Mouse (Mus musculus): ENCODE data around the gene Ddr1. TPM values are rescaled to one million over a fixed set of nuclear protein-coding genes. Genes with fewer than 3 reads are reported as not detected.
A peak's percentile ranks its signal among the peaks of the same experiment; 100 is the strongest.

Gene Ddr1
- polyA plus RNA-seq, 1 experiment, result 44.9 TPM

DNA sequence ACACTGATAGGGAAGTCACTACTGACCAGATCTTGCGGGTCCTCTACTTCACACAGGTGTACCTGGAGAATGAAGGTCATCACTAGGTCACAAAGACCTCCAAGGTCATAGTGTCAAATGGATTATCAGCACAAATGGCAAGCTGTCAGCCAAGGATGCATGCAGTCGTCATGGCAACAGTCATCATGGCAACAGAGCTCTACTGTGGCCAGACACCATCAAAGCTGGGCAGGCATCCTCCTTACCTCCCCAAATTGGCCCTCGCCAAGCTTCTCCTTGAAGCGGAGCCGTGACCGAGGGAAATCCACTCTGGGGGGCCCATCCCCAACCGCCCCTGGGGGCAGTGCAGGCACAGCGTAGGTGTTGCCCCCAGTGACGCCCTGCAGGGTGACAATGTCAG, 19.4 kb downstream of the Ddr1 start:
- H3K4me1 ChIP-seq (ENCODE audit: control insufficient read depth, insufficient read depth, low read length), result no peaks in the 10 kb centered on the region
- no peak overlapping the region for H3K27ac ChIP-seq (ENCODE audit: insufficient read depth, low read length)
- no peak overlapping the region for H3K4me3 ChIP-seq (ENCODE audit: insufficient read depth, low read length)
- TF ChIP-seq CTCF (IDR thresholded peaks at IDR 0.05; ENCODE audit: extremely low read depth, insufficient read depth, low read length), result no peak
- no peak for TF ChIP-seq POLR2A (IDR thresholded peaks at IDR 0.05; ENCODE audit: extremely low read depth, insufficient read depth, low read length)

DNA sequence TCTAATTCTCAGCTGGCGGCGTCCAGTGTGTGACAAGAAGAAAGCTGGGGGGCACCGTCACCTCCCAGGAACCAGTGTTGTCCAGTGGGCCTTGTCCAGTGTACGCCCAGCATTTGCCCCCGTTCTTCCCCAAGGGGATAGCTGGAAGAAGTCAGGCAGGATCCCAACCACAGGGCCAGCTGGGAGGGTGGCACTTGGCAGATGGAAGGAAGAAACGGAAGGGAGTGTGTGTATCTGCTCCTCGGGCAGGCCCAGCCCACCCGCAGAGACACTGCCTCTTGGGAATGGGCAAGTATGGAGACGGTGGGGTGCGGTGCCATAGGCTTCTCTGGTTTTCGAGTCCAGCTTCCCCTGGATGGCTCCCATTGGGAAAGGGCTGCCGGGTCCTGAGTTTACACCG, 22.4 kb downstream of the Ddr1 start:
- Histone ChIP-seq H3K4me3 (ENCODE audit: insufficient read depth, low read length) (no peak overlapping the region), H3K4me1 (ENCODE audit: control insufficient read depth, insufficient read depth, low read length) (no peaks in the 10 kb centered on the region), H3K27ac (ENCODE audit: insufficient read depth, low read length) (no peak overlapping the region)
- no peak for TF ChIP-seq POLR2A (IDR thresholded peaks at IDR 0.05; ENCODE audit: extremely low read depth, insufficient read depth, low read length)
- TF ChIP-seq CTCF (IDR thresholded peaks at IDR 0.05; ENCODE audit: extremely low read depth, insufficient read depth, low read length), result no peak

DNA sequence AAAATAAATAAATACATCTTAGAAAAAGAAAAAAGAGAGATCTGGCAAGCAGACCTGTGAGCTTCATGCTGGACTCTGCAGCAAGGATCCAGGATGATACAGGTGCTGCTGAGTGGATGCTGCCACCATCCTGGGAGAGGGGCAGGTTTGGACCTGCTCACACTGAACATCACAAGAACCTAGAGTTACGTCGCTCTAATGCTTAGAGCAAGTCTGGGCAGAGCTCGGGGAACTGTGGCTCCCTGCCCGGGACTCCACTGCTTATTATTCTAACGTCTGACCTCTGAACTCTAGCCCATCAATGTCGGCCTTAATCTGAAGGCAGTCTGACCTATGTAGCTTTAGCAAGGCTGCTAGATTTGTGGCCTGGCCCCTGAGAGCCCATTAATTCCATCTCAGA, 23.8 kb downstream of the Ddr1 start:
- Histone ChIP-seq H3K4me1 (ENCODE audit: control insufficient read depth, insufficient read depth, low read length) (no peaks in the 10 kb centered on the region), H3K4me3 (ENCODE audit: insufficient read depth, low read length) (no peak overlapping the region), H3K27ac (ENCODE audit: insufficient read depth, low read length) (no peak overlapping the region)
- TF ChIP-seq CTCF (IDR thresholded peaks at IDR 0.05; ENCODE audit: extremely low read depth, insufficient read depth, low read length) (no peak), POLR2A (IDR thresholded peaks at IDR 0.05; ENCODE audit: extremely low read depth, insufficient read depth, low read length) (no peak)

DNA sequence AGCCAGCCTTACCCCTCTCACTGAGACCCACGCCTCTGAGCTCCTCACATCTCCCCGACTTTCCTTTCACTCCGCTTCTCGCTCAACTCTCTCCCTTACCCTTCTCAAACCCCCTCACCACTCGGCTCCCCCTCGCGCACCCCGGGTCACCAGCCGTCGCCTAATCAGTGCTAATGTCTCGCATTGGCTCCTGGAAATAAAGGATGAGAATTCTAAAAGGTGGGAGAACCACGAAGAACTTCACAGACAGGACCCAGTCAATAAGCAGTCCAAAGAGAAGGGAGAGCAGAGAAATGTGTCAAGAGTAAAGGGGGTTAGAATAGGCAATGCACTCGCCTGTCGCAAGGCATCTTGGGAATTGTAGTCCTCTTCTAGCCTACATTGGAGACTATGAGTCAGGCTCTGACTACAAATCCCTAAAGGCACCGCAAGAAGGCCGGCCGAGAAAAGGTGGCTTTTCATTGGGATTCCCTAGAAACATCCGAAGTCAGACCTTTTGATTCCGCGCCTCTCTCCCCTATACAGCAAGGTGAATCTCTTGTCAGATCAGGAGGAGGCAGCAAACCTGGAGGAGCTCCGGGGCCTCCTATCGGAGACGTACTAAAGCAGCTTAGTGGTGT, 30.9 kb downstream of the Ddr1 start, which contains the start of gene Gtf2h4:
Gene Gtf2h4 (minus strand): TSS at position 324 of the 620 bp plus-strand sequence.
- no peaks in the 10 kb centered on the region; the same call in 1 of the 2 replicates for H3K4me1 ChIP-seq (ENCODE audit: control insufficient read depth, insufficient read depth, low read length)
- TF ChIP-seq CTCF (IDR thresholded peaks at IDR 0.05; ENCODE audit: extremely low read depth, insufficient read depth, low read length) (no peak), POLR2A (IDR thresholded peaks at IDR 0.05; ENCODE audit: extremely low read depth, insufficient read depth, low read length) (peak; percentile 56; the same call in 1 of the 2 replicates)
- no peak within 1 kb of the TSS for H3K27ac ChIP-seq (ENCODE audit: insufficient read depth, low read length)
- H3K4me3 ChIP-seq (ENCODE audit: insufficient read depth, low read length), result peak within 1 kb of the TSS; percentile 77

DNA sequence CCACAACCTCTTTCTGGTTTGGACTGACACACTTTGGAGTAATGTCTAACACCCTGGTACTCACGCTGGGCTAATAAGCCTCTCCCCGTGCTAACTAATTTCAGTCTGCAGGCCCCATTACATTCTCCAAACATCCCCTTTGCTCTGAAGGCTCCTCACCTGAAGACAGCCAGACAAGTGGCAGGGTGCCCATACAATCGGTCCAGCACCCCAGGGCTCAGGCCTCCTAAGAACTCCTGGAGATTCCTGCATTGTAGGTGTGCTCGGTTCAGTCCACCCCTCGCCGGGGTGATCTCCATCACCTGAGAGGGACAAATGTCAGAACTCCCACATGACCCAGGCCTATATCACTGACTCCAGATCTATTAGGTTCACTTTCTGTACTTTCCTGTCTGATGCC, 31.9 kb downstream of the Ddr1 start:
- TF ChIP-seq POLR2A (IDR thresholded peaks at IDR 0.05; ENCODE audit: extremely low read depth, insufficient read depth, low read length) (no peak), CTCF (IDR thresholded peaks at IDR 0.05; ENCODE audit: extremely low read depth, insufficient read depth, low read length) (no peak)
- Histone ChIP-seq H3K4me3 (ENCODE audit: insufficient read depth, low read length) (no peak overlapping the region), H3K4me1 (ENCODE audit: control insufficient read depth, insufficient read depth, low read length) (no peaks in the 10 kb centered on the region; the same call in 1 of the 2 replicates), H3K27ac (ENCODE audit: insufficient read depth, low read length) (no peak overlapping the region)

DNA sequence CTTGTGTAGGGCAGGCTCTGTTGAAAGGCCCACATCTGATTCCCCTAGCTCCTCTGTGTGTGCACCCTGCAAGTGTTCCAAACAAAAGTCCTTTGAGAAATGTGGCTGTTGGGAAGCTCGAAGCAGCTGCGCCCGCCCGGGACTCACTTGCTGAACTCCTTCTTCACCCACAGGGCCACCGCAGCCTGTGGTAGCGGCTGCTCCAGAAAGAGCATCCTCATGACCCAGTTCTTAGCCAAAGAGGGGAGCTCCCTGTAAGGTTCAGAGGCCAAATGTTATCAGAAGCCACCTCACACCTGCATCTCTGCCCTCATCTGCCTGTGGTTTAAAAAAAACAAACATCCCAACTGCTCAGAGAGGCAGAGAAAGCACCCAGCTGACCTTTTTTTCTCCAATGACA, 32.6 kb downstream of the Ddr1 start:
- TF ChIP-seq POLR2A (IDR thresholded peaks at IDR 0.05; ENCODE audit: extremely low read depth, insufficient read depth, low read length), result no peak
- no peak for TF ChIP-seq CTCF (IDR thresholded peaks at IDR 0.05; ENCODE audit: extremely low read depth, insufficient read depth, low read length)
- no peak overlapping the region for H3K27ac ChIP-seq (ENCODE audit: insufficient read depth, low read length)

DNA sequence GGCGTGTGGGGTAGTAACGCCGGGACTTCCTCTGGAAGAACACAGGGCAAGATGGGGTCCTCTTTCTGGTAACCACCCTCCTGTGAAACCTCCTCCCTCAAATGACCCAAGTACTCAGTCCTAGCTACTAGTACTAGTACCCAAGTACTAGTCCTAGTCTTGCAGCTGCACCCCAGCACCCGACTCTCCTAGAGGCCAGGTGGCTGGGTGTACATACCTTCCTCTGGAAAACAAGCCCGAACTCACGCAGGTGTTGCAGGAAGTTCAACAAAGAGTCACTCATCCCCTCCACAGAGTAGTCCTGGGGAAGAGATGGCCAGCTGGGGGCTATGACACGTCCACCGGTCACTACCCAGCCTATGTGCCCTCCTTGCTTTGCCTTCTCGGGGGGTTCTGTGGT, 34.7 kb downstream of the Ddr1 start:
- TF ChIP-seq POLR2A (IDR thresholded peaks at IDR 0.05; ENCODE audit: extremely low read depth, insufficient read depth, low read length) (no peak), CTCF (IDR thresholded peaks at IDR 0.05; ENCODE audit: extremely low read depth, insufficient read depth, low read length) (no peak)
- H3K4me3 ChIP-seq (ENCODE audit: insufficient read depth, low read length), result no peak overlapping the region
- H3K27ac ChIP-seq (ENCODE audit: insufficient read depth, low read length), result no peak overlapping the region
- no peaks in the 10 kb centered on the region; the same call in 1 of the 2 replicates for H3K4me1 ChIP-seq (ENCODE audit: control insufficient read depth, insufficient read depth, low read length)

More for the DNA sequence above, 32.6 kb downstream of the Ddr1 start:
- H3K4me3 ChIP-seq (ENCODE audit: insufficient read depth, low read length), result no peak overlapping the region
- no peaks in the 10 kb centered on the region; the same call in 1 of the 2 replicates for H3K4me1 ChIP-seq (ENCODE audit: control insufficient read depth, insufficient read depth, low read length)

DNA sequence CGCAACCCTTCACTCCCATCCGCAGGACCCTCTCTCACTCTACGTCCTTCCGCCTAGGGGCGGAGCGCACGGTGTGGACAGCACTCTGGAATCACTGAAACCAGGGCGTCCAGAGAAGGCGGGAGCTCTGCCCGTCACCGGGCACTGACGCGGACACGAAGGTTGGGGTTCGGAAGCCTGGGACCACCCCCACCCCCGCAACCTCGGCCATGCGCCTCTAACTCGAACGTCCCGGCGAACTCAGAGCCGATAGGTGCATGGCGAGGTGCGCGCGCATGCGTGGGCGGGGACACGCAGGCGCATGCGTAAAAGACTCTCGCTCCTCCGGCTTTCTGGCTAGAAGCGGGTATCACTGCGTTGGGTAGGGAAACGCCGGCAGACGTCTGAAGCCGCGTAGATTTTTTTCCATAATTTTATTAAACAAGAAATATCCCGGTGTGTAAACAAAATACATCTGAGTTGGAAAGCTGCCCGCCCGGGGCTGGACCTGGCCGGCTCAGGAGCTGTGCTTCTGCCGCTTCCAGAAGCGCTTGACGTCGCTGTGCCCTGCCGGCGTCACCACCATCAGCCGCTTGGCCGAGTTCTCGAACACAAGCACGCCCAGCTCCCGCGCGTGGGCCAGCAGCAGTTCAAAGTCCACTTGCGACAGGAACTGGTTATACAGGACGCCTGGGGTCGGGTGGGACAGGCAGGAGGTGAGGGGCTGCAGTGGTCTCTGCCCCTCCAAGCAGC, 36.9 kb downstream of the Ddr1 start, which contains the start of gene Vars2:
Gene Vars2 (minus strand): TSS at position 259 of the 732 bp plus-strand sequence.
- no peak for TF ChIP-seq CTCF (IDR thresholded peaks at IDR 0.05; ENCODE audit: extremely low read depth, insufficient read depth, low read length)
- TF ChIP-seq POLR2A (IDR thresholded peaks at IDR 0.05; ENCODE audit: extremely low read depth, insufficient read depth, low read length), result peak; percentile 89
- H3K4me1 ChIP-seq (ENCODE audit: control insufficient read depth, insufficient read depth, low read length), result no peaks in the 10 kb centered on the region
- peak within 1 kb of the TSS; percentile 73 for H3K4me3 ChIP-seq (ENCODE audit: insufficient read depth, low read length)
- H3K27ac ChIP-seq (ENCODE audit: insufficient read depth, low read length), result peak within 1 kb of the TSS; percentile 54

DNA sequence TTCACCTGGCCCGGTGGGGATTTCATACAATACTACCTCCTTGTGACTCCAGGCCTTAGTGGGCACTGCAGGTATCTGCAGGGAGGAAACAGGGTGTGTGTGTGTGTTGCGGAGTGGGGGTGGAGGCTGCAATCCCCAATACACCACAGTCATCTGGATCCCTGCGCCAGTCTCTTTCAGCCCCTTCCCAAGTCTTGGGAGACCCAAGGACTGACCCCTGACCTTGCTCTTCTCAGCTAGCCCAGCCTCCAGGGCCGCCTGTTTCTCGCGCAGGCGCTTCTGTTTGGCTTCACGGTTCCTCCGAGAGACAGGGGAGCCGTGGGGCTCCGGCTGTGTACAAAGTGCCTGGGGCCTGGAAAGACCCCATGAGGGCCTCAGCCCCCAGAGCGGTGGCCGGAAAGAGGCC, 37.6 kb downstream of the Ddr1 start:
- Histone ChIP-seq H3K4me3 (ENCODE audit: insufficient read depth, low read length) (peak overlapping the region; percentile 73), H3K27ac (ENCODE audit: insufficient read depth, low read length) (peak overlapping the region; percentile 54), H3K4me1 (ENCODE audit: control insufficient read depth, insufficient read depth, low read length) (no peaks in the 10 kb centered on the region)
- TF ChIP-seq POLR2A (IDR thresholded peaks at IDR 0.05; ENCODE audit: extremely low read depth, insufficient read depth, low read length) (no peak), CTCF (IDR thresholded peaks at IDR 0.05; ENCODE audit: extremely low read depth, insufficient read depth, low read length) (no peak)

All from cortical plate, adult 2 months (tissue).